Mouse (Mus musculus): Measurements from ENCODE around the gene Amhr2. TPM values are rescaled to one million over a fixed set of nuclear protein-coding genes. Genes with fewer than 3 reads are reported as not detected.

Amhr2 gene
- polyA plus RNA-seq, 1 experiment from 2014 or later, result 0.10 TPM

- Histone ChIP-seq H3K27ac (replicated peaks) (no peak overlapping the region), H3K4me3 (no peak overlapping the region), H3K4me1 (peaks cover 27% of the 10 kb centered on the region), H3K27me3 (ENCODE audit: low read depth, poor library complexity, severe bottlenecking) (no peaks in the 10 kb centered on the region), H3K9me3 (replicated peaks) (no peaks in the 10 kb centered on the region), H3K36me3 (peaks cover 16% of the 10 kb centered on the region)
- 82% methylated on average over 9 of the region's 9 CpGs for WGBS
- DNase-seq (ENCODE audit: low spot score), result no peak
These were observed 16.4 kb downstream of the Amhr2 start for GRCm38 (mm10) chr15:102461430-102462075.

GRCm38 (mm10) chr15:102463666-102464065 lies 18.5 kb downstream of the Amhr2 start:
- H3K9me3 ChIP-seq (replicated peaks), result no peaks in the 10 kb centered on the region
- no peak for DNase-seq (ENCODE audit: low spot score)
- no peaks in the 10 kb centered on the region for H3K27me3 ChIP-seq (ENCODE audit: low read depth, poor library complexity, severe bottlenecking)
- no peak overlapping the region for H3K4me3 ChIP-seq
- no peak overlapping the region for H3K27ac ChIP-seq (replicated peaks)
- peaks cover 19% of the 10 kb centered on the region for H3K36me3 ChIP-seq
- H3K4me1 ChIP-seq, result peaks cover 22% of the 10 kb centered on the region

- no peaks in the 10 kb centered on the region for H3K9me3 ChIP-seq (replicated peaks)
- H3K27ac ChIP-seq (replicated peaks), result no peak overlapping the region
- no peak for DNase-seq (ENCODE audit: low spot score)
- peaks cover 21% of the 10 kb centered on the region for H3K36me3 ChIP-seq
- peaks cover 20% of the 10 kb centered on the region for H3K4me1 ChIP-seq
- H3K27me3 ChIP-seq (ENCODE audit: low read depth, poor library complexity, severe bottlenecking), result no peaks in the 10 kb centered on the region
- no peak overlapping the region for H3K4me3 ChIP-seq
- 98% methylated on average over 9 of the region's 9 CpGs for WGBS
These were observed 23.7 kb downstream of the Amhr2 start for GRCm38 (mm10) chr15:102468675-102469370.

GRCm38 (mm10) chr15:102470183-102470604 lies 25.0 kb downstream of the Amhr2 start, which contains the start of gene Pcbp2:
TSS of gene Pcbp2 (plus strand) at chr15:102470539.
- H3K27ac ChIP-seq (replicated peaks), result peak within 1 kb of the TSS; percentile 99
- peaks cover 34% of the 10 kb centered on the region for H3K36me3 ChIP-seq
- no peaks in the 10 kb centered on the region for H3K9me3 ChIP-seq (replicated peaks)
- DNase-seq (ENCODE audit: low spot score), result peak; percentile 97
- under 1% methylated on average over 30 of the region's 40 CpGs for WGBS
- no peaks in the 10 kb centered on the region for H3K27me3 ChIP-seq (ENCODE audit: low read depth, poor library complexity, severe bottlenecking)
- peaks cover 20% of the 10 kb centered on the region for H3K4me1 ChIP-seq
- peak within 1 kb of the TSS; percentile 86 for H3K4me3 ChIP-seq

GRCm38 (mm10) chr15:102470605-102471294 lies 25.6 kb downstream of the Amhr2 start:
- Histone ChIP-seq H3K9me3 (replicated peaks) (no peaks in the 10 kb centered on the region), H3K27me3 (ENCODE audit: low read depth, poor library complexity, severe bottlenecking) (no peaks in the 10 kb centered on the region), H3K4me1 (peaks cover 20% of the 10 kb centered on the region), H3K4me3 (peak overlapping the region; percentile 86), H3K36me3 (peaks cover 39% of the 10 kb centered on the region), H3K27ac (replicated peaks) (peak overlapping the region; percentile 99)
- DNase-seq (ENCODE audit: low spot score), result peak; percentile 88
- WGBS, result under 1% methylated on average over 48 of the region's 67 CpGs

- Histone ChIP-seq H3K36me3 (peaks cover 44% of the 10 kb centered on the region), H3K9me3 (replicated peaks) (no peaks in the 10 kb centered on the region), H3K4me3 (peak overlapping the region; percentile 86), H3K4me1 (peaks cover 20% of the 10 kb centered on the region), H3K27ac (replicated peaks) (peak overlapping the region; percentile 99), H3K27me3 (ENCODE audit: low read depth, poor library complexity, severe bottlenecking) (no peaks in the 10 kb centered on the region)
- under 1% methylated on average over 10 of the region's 10 CpGs for WGBS
- DNase-seq (ENCODE audit: low spot score), result no peak
These were observed 26.1 kb downstream of the Amhr2 start for GRCm38 (mm10) chr15:102471295-102471645.

GRCm38 (mm10) chr15:102471727-102472126 lies 26.6 kb downstream of the Amhr2 start:
- H3K27ac ChIP-seq (replicated peaks), result no peak overlapping the region
- H3K36me3 ChIP-seq, result peaks cover 49% of the 10 kb centered on the region
- peak overlapping the region; percentile 86 for H3K4me3 ChIP-seq
- DNase-seq (ENCODE audit: low spot score), result no peak
- peaks cover 20% of the 10 kb centered on the region for H3K4me1 ChIP-seq
- no peaks in the 10 kb centered on the region for H3K9me3 ChIP-seq (replicated peaks)
- no peaks in the 10 kb centered on the region for H3K27me3 ChIP-seq (ENCODE audit: low read depth, poor library complexity, severe bottlenecking)

GRCm38 (mm10) chr15:102473246-102473645 lies 28.1 kb downstream of the Amhr2 start:
- Histone ChIP-seq H3K27me3 (ENCODE audit: low read depth, poor library complexity, severe bottlenecking) (no peaks in the 10 kb centered on the region), H3K27ac (replicated peaks) (no peak overlapping the region), H3K4me3 (peak overlapping the region; percentile 21; the same call in 1 of the 2 replicates), H3K36me3 (peaks cover 64% of the 10 kb centered on the region), H3K9me3 (replicated peaks) (no peaks in the 10 kb centered on the region), H3K4me1 (peaks cover 20% of the 10 kb centered on the region)
- 79% methylated on average over 2 of the region's 2 CpGs for WGBS
- no peak for DNase-seq (ENCODE audit: low spot score)

GRCm38 (mm10) chr15:102474520-102474919 lies 29.4 kb downstream of the Amhr2 start:
- DNase-seq (ENCODE audit: low spot score), result no peak
- peaks cover 68% of the 10 kb centered on the region for H3K36me3 ChIP-seq

GRCm38 (mm10) chr15:102483136-102483535 lies 38.0 kb downstream of the Amhr2 start:
- no peak for DNase-seq (ENCODE audit: low spot score)
- Histone ChIP-seq H3K4me3 (no peak overlapping the region), H3K9me3 (replicated peaks) (no peaks in the 10 kb centered on the region), H3K36me3 (peaks cover 97% of the 10 kb centered on the region), H3K27me3 (ENCODE audit: low read depth, poor library complexity, severe bottlenecking) (no peaks in the 10 kb centered on the region), H3K27ac (replicated peaks) (no peak overlapping the region), H3K4me1 (no peaks in the 10 kb centered on the region)
- WGBS, result 95% methylated on average over 3 of the region's 3 CpGs

More at GRCm38 (mm10) chr15:102474520-102474919, 29.4 kb downstream of the Amhr2 start:
- Histone ChIP-seq H3K4me1 (peaks cover 20% of the 10 kb centered on the region), H3K9me3 (replicated peaks) (no peaks in the 10 kb centered on the region), H3K4me3 (no peak overlapping the region), H3K27ac (replicated peaks) (no peak overlapping the region), H3K27me3 (ENCODE audit: low read depth, poor library complexity, severe bottlenecking) (no peaks in the 10 kb centered on the region)
- 91% methylated on average over 2 of the region's 2 CpGs for WGBS

- no peak overlapping the region for H3K4me3 ChIP-seq
- H3K36me3 ChIP-seq, result peaks cover 99% of the 10 kb centered on the region
- no peaks in the 10 kb centered on the region for H3K4me1 ChIP-seq
- H3K27ac ChIP-seq (replicated peaks), result no peak overlapping the region
- DNase-seq (ENCODE audit: low spot score), result no peak
- no peaks in the 10 kb centered on the region for H3K27me3 ChIP-seq (ENCODE audit: low read depth, poor library complexity, severe bottlenecking)
- 89% methylated on average over 12 of the region's 12 CpGs for WGBS
- H3K9me3 ChIP-seq (replicated peaks), result no peaks in the 10 kb centered on the region
These were observed 40.7 kb downstream of the Amhr2 start for GRCm38 (mm10) chr15:102485853-102486252.

GRCm38 (mm10) chr15:102487664-102488063 lies 42.5 kb downstream of the Amhr2 start:
- Histone ChIP-seq H3K27ac (replicated peaks) (no peak overlapping the region), H3K9me3 (replicated peaks) (no peaks in the 10 kb centered on the region), H3K4me3 (no peak overlapping the region), H3K4me1 (no peaks in the 10 kb centered on the region), H3K27me3 (ENCODE audit: low read depth, poor library complexity, severe bottlenecking) (no peaks in the 10 kb centered on the region), H3K36me3 (peaks cover 100% of the 10 kb centered on the region)
- WGBS, result 77% methylated on average over 1 of the region's 1 CpGs
- no peak for DNase-seq (ENCODE audit: low spot score)

GRCm38 (mm10) chr15:102498322-102498721 lies 53.2 kb downstream of the Amhr2 start:
- no peaks in the 10 kb centered on the region for H3K9me3 ChIP-seq (replicated peaks)
- no peaks in the 10 kb centered on the region for H3K4me1 ChIP-seq
- DNase-seq (ENCODE audit: low spot score), result no peak
- H3K4me3 ChIP-seq, result no peak overlapping the region
- H3K27me3 ChIP-seq (ENCODE audit: low read depth, poor library complexity, severe bottlenecking), result no peaks in the 10 kb centered on the region
- H3K27ac ChIP-seq (replicated peaks), result no peak overlapping the region
- 91% methylated on average over 3 of the region's 3 CpGs for WGBS
- H3K36me3 ChIP-seq, result peaks cover 99% of the 10 kb centered on the region

All from midbrain, embryonic 10.5 days (tissue).